In genomic region chr9:63668621-63669020, GRCm38 (mm10) we compare ENCODE assay signal across 18 mouse cellular contexts.
A peak's percentile ranks its signal among the peaks of the same experiment; 100 is the strongest.
DNase-seq lines count a peak whose midpoint lies in the region; ATAC-seq and TF ChIP-seq lines count a peak whose summit lies in the region.
"Had no signal": no experiment of that assay in that cellular context is flagged by ENCODE, and none has a peak within 500 bp of the region (broad histone marks: within the 10 kb centered on the region; RNA-seq: fewer than 3 reads in every experiment).

No protein-coding gene starts in this region.

- H3K4me3 ChIP-seq in kidney, adult 2 months (ENCODE audit: insufficient read depth, low read depth, low read length), result no peak overlapping the region
- no peak overlapping the region for H3K4me3 ChIP-seq in forebrain, embryonic 12.5 days (replicated peaks)
- H3K4me3 ChIP-seq: heart, embryonic 15.5 days; hindbrain, embryonic 12.5 days; left cerebral cortex, adult 2 months had no signal

- peak; percentile 54 for DNase-seq in kidney, adult 18-20 months
- no peak for DNase-seq in kidney, postnatal 10 days
- peak; percentile 90 for DNase-seq in kidney, adult 2 months
- peak; percentile 65 to 86 for DNase-seq in kidney, postnatal 36 days
- DNase-seq in adrenal gland, adult 8-10 months, result no peak
- no peak for DNase-seq in left cerebral cortex, adult 8-10 months (ENCODE audit: low spot score in 2 of 2)
- DNase-seq: adrenal gland, postnatal 25 days; cerebellum, adult 9-10 months; liver; lung, adult 18-20 months; lung, postnatal 36 days; right cerebral cortex, postnatal 25 days; thymus, adult 2 months had no signal

- no peaks in the 10 kb centered on the region for H3K9me3 ChIP-seq in forebrain, embryonic 12.5 days
- H3K9me3 ChIP-seq: heart, embryonic 15.5 days; hindbrain, embryonic 12.5 days had no signal

- no peak for ATAC-seq in forebrain, embryonic 12.5 days (ENCODE audit: low FRiP score)
- ATAC-seq: midbrain, embryonic 16.5 days had no signal

- H3K27ac ChIP-seq in kidney, adult 2 months (ENCODE audit: insufficient read depth, low read depth, low read length), result peak overlapping the region; percentile 55
- H3K27ac ChIP-seq in forebrain, embryonic 12.5 days, result no peak overlapping the region
- H3K27ac ChIP-seq: heart, embryonic 15.5 days; hindbrain, embryonic 12.5 days; left cerebral cortex, adult 2 months had no signal

- H3K4me2 ChIP-seq in forebrain, embryonic 12.5 days, result no peak overlapping the region
- H3K4me2 ChIP-seq: heart, embryonic 15.5 days; hindbrain, embryonic 12.5 days had no signal

- TF ChIP-seq POLR2A in kidney, adult 2 months (IDR thresholded peaks at IDR 0.05; ENCODE audit: low read depth, low read length), result no peak

- 47% methylated on average over 1 of the region's 1 CpGs for WGBS in kidney, adult 2 months
- 63% methylated on average over 1 of the region's 1 CpGs for WGBS in forebrain, embryonic 12.5 days

- H3K36me3 ChIP-seq in kidney, adult 2 months (ENCODE audit: control insufficient read depth, insufficient read depth, low read length), result no peaks in the 10 kb centered on the region
- peaks cover 12% of the 10 kb centered on the region for H3K36me3 ChIP-seq in forebrain, embryonic 12.5 days (replicated peaks)
- H3K36me3 ChIP-seq: heart, embryonic 15.5 days; hindbrain, embryonic 12.5 days had no signal

- peaks cover 66% of the 10 kb centered on the region for H3K4me1 ChIP-seq in kidney, adult 2 months (ENCODE audit: control insufficient read depth, insufficient read depth, low read length)
- peaks cover 55% of the 10 kb centered on the region for H3K4me1 ChIP-seq in forebrain, embryonic 12.5 days

- H3K9ac ChIP-seq in forebrain, embryonic 12.5 days, result no peak overlapping the region
- H3K9ac ChIP-seq: heart, embryonic 15.5 days; hindbrain, embryonic 12.5 days had no signal

- TF ChIP-seq CTCF in kidney, adult 2 months (conservative IDR thresholded peaks at IDR 0.05; ENCODE audit: insufficient read depth, insufficient read length, low read depth, low read length), result no peak; the same call in 1 of the 2 replicates

- no peaks in the 10 kb centered on the region for H3K27me3 ChIP-seq in kidney, adult 2 months (replicated peaks; ENCODE audit: control insufficient read depth, insufficient read depth, low read length)
- no peaks in the 10 kb centered on the region for H3K27me3 ChIP-seq in forebrain, embryonic 12.5 days
- H3K27me3 ChIP-seq: heart, embryonic 15.5 days; hindbrain, embryonic 12.5 days had no signal

Comparison
In these comparisons a context has a peak if more than half of its experiments do, and no peak if none do; other contexts are left out.
1. DNase-seq: peak in kidney, adult 18-20 months (single experiment), kidney, adult 2 months (single experiment) and kidney, postnatal 36 days (2 of 2); none in kidney, postnatal 10 days (single experiment), adrenal gland, adult 8-10 months (single experiment) and left cerebral cortex, adult 8-10 months (0 of 2).